Mouse (Mus musculus): ENCODE data around the gene Phlda3. TPM values are rescaled to one million over a fixed set of nuclear protein-coding genes. Genes with fewer than 3 reads are reported as not detected.

Phlda3 gene
- total and polyA plus RNA-seq, 2 experiments from 2014 or later: 27.2 to 30.3 TPM

- Histone ChIP-seq H3K4me3 (ENCODE audit: low read depth, low read length) (no peak within 1 kb of the TSS), H3K36me3 (ENCODE audit: insufficient read depth) (no peaks in the 10 kb centered on the region), H3K9ac (no peak within 1 kb of the TSS), H3K9me3 (ENCODE audit: low read length) (no peaks in the 10 kb centered on the region), H3K27me3 (ENCODE audit: insufficient read depth, low read length) (no peaks in the 10 kb centered on the region), H3K4me2 (ENCODE audit: low read depth) (no peak within 1 kb of the TSS), H3K4me1 (ENCODE audit: insufficient read depth) (no peaks in the 10 kb centered on the region), H3K27ac (ENCODE audit: low read depth, low read length) (no peak within 1 kb of the TSS)
- TF ChIP-seq CTCF (IDR thresholded peaks at IDR 0.05; ENCODE audit: low read depth): no peak
- 33% methylated on average over 22 of the region's 22 CpGs for WGBS
- DNase-seq: no peak
- no peak; the same call in 1 of the 2 replicates for ATAC-seq
Observed at GRCm38 (mm10) chr1:135778780-135779535, 13.0 kb downstream of the Phlda3 start, which contains the start of gene Tnni1. Gene Tnni1, plus strand, starts transcription at chr1:135779434.

GRCm38 (mm10) chr1:135780649-135781048 is 14.7 kb downstream of the Phlda3 start:
- no peak overlapping the region for H3K4me2 ChIP-seq (ENCODE audit: low read depth)

GRCm38 (mm10) chr1:135781220-135781619 is 15.3 kb downstream of the Phlda3 start:
- ATAC-seq: peak; percentile 75
- Histone ChIP-seq H3K9ac (no peak overlapping the region), H3K27me3 (ENCODE audit: insufficient read depth, low read length) (no peaks in the 10 kb centered on the region), H3K9me3 (ENCODE audit: low read length) (no peaks in the 10 kb centered on the region), H3K4me2 (ENCODE audit: low read depth) (no peak overlapping the region), H3K4me1 (ENCODE audit: insufficient read depth) (no peaks in the 10 kb centered on the region), H3K27ac (ENCODE audit: low read depth, low read length) (no peak overlapping the region), H3K36me3 (ENCODE audit: insufficient read depth) (no peaks in the 10 kb centered on the region), H3K4me3 (ENCODE audit: low read depth, low read length) (no peak overlapping the region)
- TF ChIP-seq CTCF (IDR thresholded peaks at IDR 0.05; ENCODE audit: low read depth): peak; percentile 88
- WGBS: 11% methylated on average over 13 of the region's 13 CpGs
- peak; percentile 75 for DNase-seq

More at GRCm38 (mm10) chr1:135780649-135781048, 14.7 kb downstream of the Phlda3 start:
- DNase-seq (no peak), ATAC-seq (no peak)
- Histone ChIP-seq H3K4me3 (ENCODE audit: low read depth, low read length) (no peak overlapping the region), H3K9me3 (ENCODE audit: low read length) (no peaks in the 10 kb centered on the region), H3K36me3 (ENCODE audit: insufficient read depth) (no peaks in the 10 kb centered on the region), H3K4me1 (ENCODE audit: insufficient read depth) (no peaks in the 10 kb centered on the region), H3K27me3 (ENCODE audit: insufficient read depth, low read length) (no peaks in the 10 kb centered on the region), H3K27ac (ENCODE audit: low read depth, low read length) (no peak overlapping the region), H3K9ac (no peak overlapping the region)
- 69% methylated on average over 4 of the region's 4 CpGs for WGBS
- no peak for TF ChIP-seq CTCF (IDR thresholded peaks at IDR 0.05; ENCODE audit: low read depth)

GRCm38 (mm10) chr1:135782816-135783215 is 16.9 kb downstream of the Phlda3 start:
- no peak for TF ChIP-seq CTCF (IDR thresholded peaks at IDR 0.05; ENCODE audit: low read depth)
- Histone ChIP-seq H3K27ac (ENCODE audit: low read depth, low read length) (no peak overlapping the region), H3K36me3 (ENCODE audit: insufficient read depth) (no peaks in the 10 kb centered on the region), H3K9me3 (ENCODE audit: low read length) (no peaks in the 10 kb centered on the region), H3K4me1 (ENCODE audit: insufficient read depth) (no peaks in the 10 kb centered on the region), H3K4me3 (ENCODE audit: low read depth, low read length) (no peak overlapping the region), H3K27me3 (ENCODE audit: insufficient read depth, low read length) (no peaks in the 10 kb centered on the region), H3K4me2 (ENCODE audit: low read depth) (no peak overlapping the region), H3K9ac (no peak overlapping the region)
- DNase-seq (no peak), ATAC-seq (no peak)
- 35% methylated on average over 10 of the region's 10 CpGs for WGBS

- H3K9ac ChIP-seq: no peak overlapping the region
- H3K27me3 ChIP-seq (ENCODE audit: insufficient read depth, low read length): no peaks in the 10 kb centered on the region
- TF ChIP-seq CTCF (IDR thresholded peaks at IDR 0.05; ENCODE audit: low read depth): peak; percentile 80
- no peaks in the 10 kb centered on the region for H3K36me3 ChIP-seq (ENCODE audit: insufficient read depth)
- DNase-seq (peak; percentile 76), ATAC-seq (peak; percentile 47; the same call in 1 of the 2 replicates)
- no peaks in the 10 kb centered on the region for H3K9me3 ChIP-seq (ENCODE audit: low read length)
- H3K4me3 ChIP-seq (ENCODE audit: low read depth, low read length): no peak overlapping the region
- WGBS: 48% methylated on average over 3 of the region's 3 CpGs
- H3K4me1 ChIP-seq (ENCODE audit: insufficient read depth): no peaks in the 10 kb centered on the region
- H3K27ac ChIP-seq (ENCODE audit: low read depth, low read length): no peak overlapping the region
- H3K4me2 ChIP-seq (ENCODE audit: low read depth): no peak overlapping the region
Observed at GRCm38 (mm10) chr1:135787799-135788198, 21.9 kb downstream of the Phlda3 start.

- ATAC-seq (no peak), DNase-seq (no peak)
- Histone ChIP-seq H3K27ac (ENCODE audit: low read depth, low read length) (no peak overlapping the region), H3K9ac (no peak overlapping the region), H3K4me2 (ENCODE audit: low read depth) (no peak overlapping the region), H3K9me3 (ENCODE audit: low read length) (no peaks in the 10 kb centered on the region), H3K36me3 (ENCODE audit: insufficient read depth) (no peaks in the 10 kb centered on the region), H3K4me1 (ENCODE audit: insufficient read depth) (peaks cover 3% of the 10 kb centered on the region; the same call in 1 of the 2 replicates), H3K4me3 (ENCODE audit: low read depth, low read length) (no peak overlapping the region), H3K27me3 (ENCODE audit: insufficient read depth, low read length) (no peaks in the 10 kb centered on the region)
- WGBS: 49% methylated on average over 10 of the region's 10 CpGs
- TF ChIP-seq CTCF (IDR thresholded peaks at IDR 0.05; ENCODE audit: low read depth): peak; percentile 37; the same call in 1 of the 2 replicates
Observed at GRCm38 (mm10) chr1:135788708-135789107, 22.8 kb downstream of the Phlda3 start.

- Histone ChIP-seq H3K9me3 (ENCODE audit: low read length) (no peaks in the 10 kb centered on the region), H3K36me3 (ENCODE audit: insufficient read depth) (no peaks in the 10 kb centered on the region), H3K4me3 (ENCODE audit: low read depth, low read length) (no peak overlapping the region), H3K9ac (no peak overlapping the region), H3K27ac (ENCODE audit: low read depth, low read length) (no peak overlapping the region), H3K27me3 (ENCODE audit: insufficient read depth, low read length) (no peaks in the 10 kb centered on the region; the same call in 1 of the 2 replicates), H3K4me2 (ENCODE audit: low read depth) (no peak overlapping the region), H3K4me1 (ENCODE audit: insufficient read depth) (peaks cover 8% of the 10 kb centered on the region; the same call in 1 of the 2 replicates)
- DNase-seq (peak; percentile 66), ATAC-seq (0 out of 2 replicates have a peak, but pooled peaks have one; percentile 44)
- 11% methylated on average over 5 of the region's 5 CpGs for WGBS
- peak; percentile 84 for TF ChIP-seq CTCF (IDR thresholded peaks at IDR 0.05; ENCODE audit: low read depth)
Observed at GRCm38 (mm10) chr1:135789815-135790214, 23.9 kb downstream of the Phlda3 start.
